Mouse (Mus musculus) c-Kit-positive CD71-positive TER-119-positive erythroid progenitor cells, embryonic 14.5 days (primary cell): ENCODE measurements around the gene Pde12.

Experiments used
- DNase-seq: peaks from one replicate; pipeline ENCODE4 v3.0.0-alpha.2; 2013; ENCODE audit warnings: low spot score

Gene Pde12

GRCm38 (mm10) chr14:26643006-26643624 is 26.6 kb downstream of the Pde12 start:
- no peak for DNase-seq

- peak; percentile 27 for DNase-seq
Measured at GRCm38 (mm10) chr14:26639961-26640360, 29.7 kb downstream of the Pde12 start.

- DNase-seq = peak; percentile 20
Measured at GRCm38 (mm10) chr14:26639251-26639650, 30.4 kb downstream of the Pde12 start.

GRCm38 (mm10) chr14:26638708-26639084 is 31.0 kb downstream of the Pde12 start:
- DNase-seq = peak; percentile 53

GRCm38 (mm10) chr14:26637851-26638707 is 31.6 kb downstream of the Pde12 start, which contains the start of gene Arf4:
TSS of gene Arf4 (plus strand) at chr14:26638074.
- DNase-seq = peak; percentile 96

- no peak for DNase-seq
Measured at GRCm38 (mm10) chr14:26637025-26637850, 32.4 kb downstream of the Pde12 start.

GRCm38 (mm10) chr14:26626605-26627140 is 43.0 kb downstream of the Pde12 start:
- DNase-seq = no peak

GRCm38 (mm10) chr14:26625301-26625700 is 44.4 kb downstream of the Pde12 start:
- no peak for DNase-seq

GRCm38 (mm10) chr14:26610689-26611088 is 59.0 kb downstream of the Pde12 start:
- DNase-seq = no peak
